Mouse (Mus musculus) gastrocnemius, adult 18-20 months (tissue): ENCODE measurements around the gene F8. TPM values are rescaled to one million over a fixed set of nuclear protein-coding genes. Genes with fewer than 3 reads are reported as not detected.
"Not testable (repeated sequence)": the region's sequence is repeated elsewhere in the genome, so short reads cannot be mapped to it uniquely, and the experiment has no call there.

Experiments used
- DNase-seq: peaks from one replicate; pipeline ENCODE4 v3.0.0; 2021; ENCODE audit warnings: low spot score
- total RNA-seq, 2 experiments: library from RNA; stranded (reverse); gene quantifications; 2 replicates each; pipeline ENCODE4 v1.2.3; 2021

The F8 gene
- total RNA-seq, 2 experiments from 2014 or later = 0.66 to 1.0 TPM

- not testable (repeated sequence) for DNase-seq
These were observed 239.3 kb downstream of the F8 start for GRCm38 (mm10) chrX:75143124-75143555.

- no peak for DNase-seq
These were observed 244.2 kb downstream of the F8 start for GRCm38 (mm10) chrX:75138182-75138581.

- DNase-seq = no peak
These were observed 244.7 kb downstream of the F8 start for GRCm38 (mm10) chrX:75137729-75138128.

DNA sequence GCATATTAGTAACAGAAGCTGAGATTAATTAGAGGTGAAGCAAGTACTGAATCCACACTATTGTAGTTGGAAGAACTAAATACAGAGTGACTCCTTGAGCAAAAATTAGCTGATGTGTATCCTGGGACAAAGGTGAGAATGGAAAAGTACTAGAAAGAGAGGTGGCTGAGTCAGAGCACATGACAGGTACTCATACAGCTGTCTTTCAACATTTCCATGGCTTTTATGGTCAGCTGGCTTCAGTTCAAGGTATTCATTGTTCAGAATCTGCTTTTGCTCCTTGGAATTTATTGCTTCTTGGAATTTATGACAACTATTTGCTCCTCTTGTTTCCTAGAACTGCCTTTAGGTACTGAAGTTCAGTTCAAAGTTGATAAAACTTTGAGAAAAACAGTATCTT is 245.5 kb downstream of the F8 start:
- no peak for DNase-seq

- peak; percentile 74 for DNase-seq
These were observed 251.8 kb downstream of the F8 start, which contains the start of gene Mpp1 for GRCm38 (mm10) chrX:75130467-75131160. Gene Mpp1, minus strand, starts transcription at chrX:75131016.

GRCm38 (mm10) chrX:75129474-75129873 is 252.9 kb downstream of the F8 start:
- DNase-seq = no peak

DNA sequence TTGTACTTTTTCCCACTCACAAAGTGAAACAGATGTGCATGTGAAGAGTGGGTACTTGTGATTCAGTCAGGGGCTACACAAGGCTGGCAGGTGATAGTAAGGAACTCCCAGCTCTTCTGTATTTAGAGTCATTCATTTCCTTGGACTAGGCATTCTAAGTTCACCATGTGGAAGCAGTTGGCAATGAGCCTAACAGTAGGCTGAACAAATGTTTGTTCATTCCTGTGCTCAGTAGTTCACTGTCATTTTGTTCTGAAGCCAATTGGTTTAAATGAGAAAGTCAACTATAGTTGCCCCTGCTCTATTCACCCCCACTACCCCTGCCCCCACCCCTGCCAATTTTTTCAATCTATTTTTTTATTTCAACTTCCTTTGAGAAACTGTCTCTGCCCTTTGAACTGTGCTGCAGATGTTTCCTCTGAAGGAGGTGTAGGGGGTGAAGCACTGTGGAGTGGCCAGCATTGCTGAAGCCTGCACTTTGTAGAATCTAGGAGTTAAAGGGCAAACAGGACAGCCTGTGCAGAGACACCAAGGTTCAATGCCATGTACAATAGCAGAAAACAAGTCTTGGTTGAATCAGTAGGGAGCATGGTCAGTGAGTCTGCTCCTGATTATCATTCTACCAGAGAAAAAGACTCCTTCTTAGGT is 254.0 kb downstream of the F8 start:
- DNase-seq = no peak

DNA sequence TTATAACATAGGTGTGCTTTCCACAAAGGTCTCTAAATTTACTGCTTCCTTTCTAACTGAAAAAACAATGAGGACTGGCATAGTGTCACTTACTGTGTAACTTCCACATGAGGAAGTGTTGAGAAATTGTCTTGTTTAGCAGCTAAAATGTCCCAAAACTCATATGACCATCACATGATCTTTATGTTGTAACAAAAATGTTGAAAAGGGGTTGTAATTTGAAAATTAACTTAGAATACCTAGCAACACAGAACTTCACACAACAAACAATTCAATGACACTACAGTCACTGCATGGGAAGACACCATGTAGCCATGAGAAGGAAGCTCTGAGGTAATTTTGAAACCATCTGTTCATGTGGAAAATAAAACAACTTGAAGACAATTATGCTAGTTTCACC is 255.5 kb downstream of the F8 start:
- no peak for DNase-seq

GRCm38 (mm10) chrX:75125606-75126005 is 256.8 kb downstream of the F8 start:
- no peak for DNase-seq

Other genes with a start within 250 kb of the F8 start
- not detected for gene Smim9, start 218.8 kb downstream of the F8 start, total RNA-seq
- 100 to 1,000 TPM; 218 to 237 TPM for gene Fundc2, start 216 bp downstream of the F8 start, total RNA-seq
- gene Cmc4, start 34.0 kb upstream of the F8 start, total RNA-seq = 1 to 10 TPM; 7.6 to 9.1 TPM
- gene Mtcp1, start 34.0 kb upstream of the F8 start, total RNA-seq = 1 to 10 TPM; 1.9 to 2.3 TPM
- 10 to 100 TPM; 22.0 to 25.1 TPM for gene Brcc3, start 34.0 kb upstream of the F8 start, total RNA-seq
- 10 to 100 TPM; 35.4 to 37.2 TPM for gene Vbp1, start 131.7 kb upstream of the F8 start, total RNA-seq
- gene Rab39b, start 195.6 kb upstream of the F8 start, total RNA-seq = under 1 TPM; 0.07 to 0.21 TPM